Mouse (Mus musculus): ENCODE data around the gene Rbfox1. TPM values are rescaled to one million over a fixed set of nuclear protein-coding genes. Genes with fewer than 3 reads are reported as not detected.

Rbfox1 gene
- total and polyA plus RNA-seq, 3 experiments: not detected

DNA sequence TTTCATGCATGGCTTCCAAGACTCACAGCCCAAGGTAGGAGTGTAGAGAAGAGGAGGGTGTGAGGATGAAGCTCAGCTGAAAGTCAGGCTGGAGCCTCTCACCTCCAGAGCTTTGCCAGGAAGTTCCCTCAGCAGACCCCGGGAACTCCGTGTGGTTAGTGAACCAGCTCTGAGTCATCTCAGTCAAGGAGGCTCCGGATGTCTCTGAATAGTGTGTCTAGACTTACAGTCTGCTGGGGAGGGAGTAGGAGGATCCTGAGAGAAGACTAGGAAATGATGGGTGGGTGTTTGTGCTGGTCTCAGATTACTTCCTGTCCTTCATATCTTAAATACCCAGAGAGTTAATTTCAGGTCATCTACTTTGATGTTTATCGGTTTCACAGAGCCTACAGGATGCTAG lies 1004.1 kb downstream of the Rbfox1 start:
- no peaks in the 10 kb centered on the region for H3K9me3 ChIP-seq (replicated peaks; ENCODE audit: insufficient read depth, low read length)
- no peak overlapping the region for H3K4me3 ChIP-seq (ENCODE audit: control insufficient read depth in 1 of 2, insufficient read depth in 1 of 2, low read depth in 2 of 2, low read length in 2 of 2)
- no peak for DNase-seq (ENCODE audit: low read depth, low spot score)
- no peak overlapping the region for H3K9ac ChIP-seq (ENCODE audit: control insufficient read depth, low read depth, low read length, poor library complexity, severe bottlenecking)
- no peaks in the 10 kb centered on the region for H3K36me3 ChIP-seq (ENCODE audit: control insufficient read depth in 1 of 2, insufficient read depth in 2 of 2, low read length in 2 of 2)
- no peaks in the 10 kb centered on the region for H3K27me3 ChIP-seq (ENCODE audit: control insufficient read depth in 1 of 2, insufficient read depth in 2 of 2, low read length in 2 of 2)
- no peaks in the 10 kb centered on the region for H3K79me2 ChIP-seq (ENCODE audit: control insufficient read depth, insufficient read depth, low read length, poor library complexity)
- H3K27ac ChIP-seq (ENCODE audit: control insufficient read depth, low read depth, low read length): no peak overlapping the region
- TF ChIP-seq POLR2A (IDR thresholded peaks at IDR 0.05; ENCODE audit: control insufficient read depth in 1 of 2, insufficient read depth in 1 of 2, low read depth in 1 of 2, low read length in 2 of 2, poor library complexity in 1 of 2) (no peak), ZC3H11A (IDR thresholded peaks at IDR 0.05; ENCODE audit: low read depth, low read length) (no peak), UBTF (IDR thresholded peaks at IDR 0.05; ENCODE audit: borderline replicate concordance, insufficient read depth, low read depth, low read length) (no peak)
- no peaks in the 10 kb centered on the region for H3K4me1 ChIP-seq (ENCODE audit: control insufficient read depth in 1 of 2, insufficient read depth in 2 of 2, low read length in 2 of 2)

DNA sequence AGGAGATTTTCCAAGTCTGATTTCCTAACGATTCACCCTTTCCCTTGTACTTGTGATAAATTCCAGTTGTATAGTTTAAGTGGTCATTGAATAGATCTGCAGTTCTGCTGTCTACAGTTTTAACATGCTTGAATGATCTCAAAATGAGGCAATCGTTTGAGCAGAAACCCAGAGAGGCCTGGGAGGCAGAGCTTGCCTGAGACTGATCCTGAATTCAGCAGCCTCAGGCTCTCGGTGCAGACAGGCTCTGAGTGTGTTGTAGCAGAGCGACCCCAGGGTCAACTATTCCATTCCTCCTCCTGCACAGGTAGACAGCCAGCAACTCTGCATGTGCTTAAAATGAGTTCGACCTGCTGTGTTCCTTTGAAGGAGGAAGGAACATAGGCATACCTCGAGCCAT lies 1012.6 kb downstream of the Rbfox1 start:
- no peaks in the 10 kb centered on the region for H3K9me3 ChIP-seq (replicated peaks; ENCODE audit: insufficient read depth, low read length)
- no peak for TF ChIP-seq USF2 (IDR thresholded peaks at IDR 0.05; ENCODE audit: borderline replicate concordance in 1 of 2, insufficient read depth in 1 of 2, low read depth in 1 of 2, low read length in 2 of 2)
- no peak for TF ChIP-seq MXI1 (IDR thresholded peaks at IDR 0.05; ENCODE audit: low read depth, low read length)
- no peak for TF ChIP-seq ETS1 (IDR thresholded peaks at IDR 0.05; ENCODE audit: low read depth, low read length)
- no peak for TF ChIP-seq CTCF (IDR thresholded peaks at IDR 0.05 in 2 of 3, conservative IDR thresholded peaks at IDR 0.05 in 1 of 3; ENCODE audit: control insufficient read depth in 1 of 3, insufficient read depth in 1 of 3, low read depth in 2 of 3, low read length in 3 of 3, poor library complexity in 1 of 3, severe bottlenecking in 1 of 3)
- no peak for TF ChIP-seq POLR2AphosphoS2 (IDR thresholded peaks at IDR 0.05; ENCODE audit: low read length)
- TF ChIP-seq TBP (IDR thresholded peaks at IDR 0.05; ENCODE audit: low read depth, low read length): no peak
- no peaks in the 10 kb centered on the region for H3K27me3 ChIP-seq (ENCODE audit: control insufficient read depth in 1 of 2, insufficient read depth in 2 of 2, low read length in 2 of 2)

DNA sequence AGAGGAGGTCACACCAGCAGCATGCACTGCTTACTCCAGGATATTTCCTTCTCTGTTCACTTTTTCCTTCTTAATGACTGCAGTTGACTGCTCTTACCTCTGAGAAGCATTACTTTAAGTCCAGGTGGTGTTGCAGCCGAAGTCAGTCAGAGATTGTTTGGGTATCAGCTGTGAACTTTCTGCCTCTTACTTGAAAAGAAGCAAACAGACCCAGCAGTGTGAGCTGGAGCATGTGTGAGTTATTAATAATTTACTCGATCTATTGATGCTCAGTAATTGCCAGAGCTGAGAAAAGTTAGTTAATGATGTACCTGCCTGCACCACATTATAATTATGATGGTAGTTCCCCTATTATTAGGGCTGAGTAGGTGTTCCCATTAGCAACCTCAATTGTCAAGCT lies 1014.9 kb downstream of the Rbfox1 start:
- H3K36me3 ChIP-seq (ENCODE audit: control insufficient read depth in 1 of 2, insufficient read depth in 2 of 2, low read length in 2 of 2): no peaks in the 10 kb centered on the region
- H3K9ac ChIP-seq (ENCODE audit: control insufficient read depth, low read depth, low read length, poor library complexity, severe bottlenecking): no peak overlapping the region
- no peaks in the 10 kb centered on the region for H3K27me3 ChIP-seq (ENCODE audit: control insufficient read depth in 1 of 2, insufficient read depth in 2 of 2, low read length in 2 of 2)
- no peak for DNase-seq (ENCODE audit: low read depth, low spot score)
- no peaks in the 10 kb centered on the region for H3K79me2 ChIP-seq (ENCODE audit: control insufficient read depth, insufficient read depth, low read length, poor library complexity)
- TF ChIP-seq TCF12 (IDR thresholded peaks at IDR 0.05; ENCODE audit: low read depth, low read length) (no peak), ZC3H11A (IDR thresholded peaks at IDR 0.05; ENCODE audit: low read depth, low read length) (no peak), MAZ (IDR thresholded peaks at IDR 0.05; ENCODE audit: low read depth, low read length) (no peak), ETS1 (IDR thresholded peaks at IDR 0.05; ENCODE audit: low read depth, low read length) (no peak), MYC (IDR thresholded peaks at IDR 0.05; ENCODE audit: low read depth, low read length) (no peak), MAX (IDR thresholded peaks at IDR 0.05; ENCODE audit: low read length) (no peak), GABPA (IDR thresholded peaks at IDR 0.05; ENCODE audit: low read depth, low read length) (no peak), POLR2AphosphoS5 (IDR thresholded peaks at IDR 0.05; ENCODE audit: borderline replicate concordance, low read depth, low read length) (no peak), TBP (IDR thresholded peaks at IDR 0.05; ENCODE audit: low read depth, low read length) (no peak)
- no peaks in the 10 kb centered on the region for H3K4me1 ChIP-seq (ENCODE audit: control insufficient read depth in 1 of 2, insufficient read depth in 2 of 2, low read length in 2 of 2)
- H3K27ac ChIP-seq (ENCODE audit: control insufficient read depth, low read depth, low read length): no peak overlapping the region
- H3K4me3 ChIP-seq (ENCODE audit: control insufficient read depth in 1 of 2, insufficient read depth in 1 of 2, low read depth in 2 of 2, low read length in 2 of 2): no peak overlapping the region
- H3K9me3 ChIP-seq (replicated peaks; ENCODE audit: insufficient read depth, low read length): no peaks in the 10 kb centered on the region

More for the DNA sequence above, 1012.6 kb downstream of the Rbfox1 start:
- Histone ChIP-seq H3K79me2 (ENCODE audit: control insufficient read depth, insufficient read depth, low read length, poor library complexity) (no peaks in the 10 kb centered on the region), H3K4me1 (ENCODE audit: control insufficient read depth in 1 of 2, insufficient read depth in 2 of 2, low read length in 2 of 2) (no peaks in the 10 kb centered on the region), H3K4me3 (ENCODE audit: control insufficient read depth in 1 of 2, insufficient read depth in 1 of 2, low read depth in 2 of 2, low read length in 2 of 2) (no peak overlapping the region), H3K36me3 (ENCODE audit: control insufficient read depth in 1 of 2, insufficient read depth in 2 of 2, low read length in 2 of 2) (no peaks in the 10 kb centered on the region), H3K9ac (ENCODE audit: control insufficient read depth, low read depth, low read length, poor library complexity, severe bottlenecking) (no peak overlapping the region), H3K27ac (ENCODE audit: control insufficient read depth, low read depth, low read length) (no peak overlapping the region)
- DNase-seq (ENCODE audit: low read depth, low spot score): no peak
